Mouse (Mus musculus): ENCODE data around the gene Chsy1.

Chsy1 gene

DNA sequence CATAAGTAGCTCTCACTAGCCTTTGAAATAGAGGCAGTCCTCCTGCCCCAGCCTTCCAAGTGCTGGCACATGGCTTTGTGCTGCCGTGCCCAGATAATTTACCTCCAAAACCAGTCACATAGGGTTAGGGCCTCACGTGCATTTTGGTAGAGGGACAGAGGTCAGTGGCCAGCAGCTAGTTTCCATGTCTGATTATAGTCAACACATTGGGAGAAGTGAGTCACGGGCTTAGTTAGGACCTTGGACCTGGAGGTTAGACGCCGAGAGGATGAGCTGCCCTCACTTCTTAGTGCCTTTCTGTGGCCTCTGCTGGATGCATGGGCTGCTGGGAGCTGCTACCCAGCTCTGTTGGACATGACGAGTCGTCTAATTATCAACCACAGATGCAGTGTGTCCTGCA is 107.7 kb downstream of the Chsy1 start:
- DNase-seq, result no peak

- no peak for DNase-seq
These were observed 108.3 kb downstream of the Chsy1 start for GRCm38 (mm10) chr7:66217531-66218094.

DNA sequence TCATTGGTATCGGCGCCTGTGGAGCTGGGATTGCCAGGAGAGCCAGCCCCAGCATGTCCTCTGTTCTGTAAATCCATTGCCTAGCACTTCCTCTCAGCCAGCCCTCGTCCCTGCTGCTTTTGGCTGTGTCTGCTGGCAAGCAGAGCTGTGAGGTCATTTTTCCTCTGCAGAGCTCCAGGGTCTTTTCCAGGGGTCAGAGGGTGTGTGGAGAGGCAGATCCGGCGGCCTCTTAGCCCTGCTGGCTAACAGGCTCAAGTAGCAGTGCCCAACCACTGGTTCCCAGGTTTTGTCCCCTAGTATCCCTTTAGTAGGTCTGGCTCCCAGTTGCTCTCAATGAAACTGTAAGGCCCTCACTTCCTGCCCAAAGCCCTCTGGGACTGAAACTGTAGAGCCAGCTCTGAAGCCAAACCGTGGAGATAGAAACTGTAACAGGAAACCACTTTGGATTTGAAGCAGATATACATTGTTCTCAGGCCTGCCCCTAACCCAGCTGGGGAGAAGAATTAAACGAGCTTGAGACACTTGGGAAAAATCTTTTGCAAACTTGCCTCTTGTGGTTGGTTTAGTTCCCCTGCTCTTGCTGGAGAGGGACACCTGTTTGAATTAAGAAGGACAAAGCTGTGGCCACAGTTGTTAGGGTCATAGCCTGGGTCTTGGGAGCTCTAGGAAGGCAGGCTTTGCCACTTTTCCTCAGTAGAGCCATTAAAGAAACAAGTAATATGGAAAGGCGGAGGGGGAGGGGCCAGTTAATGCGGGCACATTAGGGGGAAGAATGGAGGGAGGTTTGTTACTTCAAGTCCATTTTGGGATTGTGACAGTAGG is 109.1 kb downstream of the Chsy1 start:
- peak; percentile 46 to 49 for DNase-seq

DNA sequence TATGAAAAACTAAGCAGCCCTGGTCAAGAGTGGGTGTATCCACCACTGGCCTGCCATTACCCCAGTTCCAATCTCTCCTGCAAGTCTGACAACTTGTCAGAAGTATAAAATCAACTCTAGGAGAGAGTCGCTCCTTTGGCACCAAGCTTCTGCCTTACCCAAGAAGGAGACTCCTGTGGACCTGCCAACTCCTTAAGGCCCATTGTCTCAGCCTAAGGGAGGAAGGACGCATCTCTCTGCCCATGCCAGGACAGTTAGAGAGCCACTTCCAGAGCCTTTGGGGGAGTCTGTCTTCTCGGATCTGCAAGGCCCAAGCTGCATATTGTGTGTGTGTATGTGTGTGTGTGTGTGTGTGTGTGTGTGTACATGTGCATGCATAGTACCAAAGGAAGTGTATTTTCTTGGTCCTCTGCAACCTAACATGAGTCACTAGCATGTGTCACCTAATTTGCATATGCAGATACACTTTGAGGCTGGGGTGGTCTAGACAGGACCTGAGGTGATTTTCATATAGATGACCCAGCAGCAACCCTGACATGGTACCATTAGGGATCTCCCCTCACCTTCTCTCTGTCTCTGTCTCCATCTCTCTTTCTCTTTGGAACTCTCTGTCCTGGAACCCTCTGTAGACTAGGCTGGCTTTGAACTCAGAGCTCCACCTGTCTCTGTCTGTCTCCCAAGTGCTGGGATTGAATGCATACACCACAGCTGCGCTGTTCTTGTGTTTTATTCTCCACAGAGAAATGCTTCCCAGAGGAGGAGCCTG is 109.9 kb downstream of the Chsy1 start:
- DNase-seq, result no peak

DNA sequence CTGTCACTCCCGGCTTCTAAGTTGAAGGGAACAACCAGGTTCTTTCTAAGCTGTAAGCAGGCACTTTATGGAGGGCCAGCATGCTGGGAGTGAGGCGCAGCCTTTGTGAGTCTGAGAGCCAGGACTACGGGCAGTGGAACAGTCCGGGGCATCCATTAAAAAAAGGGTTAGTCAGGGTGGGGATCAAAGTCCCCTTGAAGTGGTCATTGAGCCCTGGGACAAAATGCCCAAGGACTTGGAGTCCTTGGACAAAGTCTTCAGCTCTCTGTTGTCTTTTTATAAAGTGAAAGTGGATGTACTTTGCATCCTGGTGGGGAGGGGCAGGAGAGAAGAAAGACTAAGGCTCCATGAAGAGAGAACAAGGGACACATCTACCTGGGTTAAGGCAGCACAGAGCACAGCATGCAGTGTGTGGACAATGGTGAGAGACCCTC is 110.5 kb downstream of the Chsy1 start:
- no peak for DNase-seq

DNA sequence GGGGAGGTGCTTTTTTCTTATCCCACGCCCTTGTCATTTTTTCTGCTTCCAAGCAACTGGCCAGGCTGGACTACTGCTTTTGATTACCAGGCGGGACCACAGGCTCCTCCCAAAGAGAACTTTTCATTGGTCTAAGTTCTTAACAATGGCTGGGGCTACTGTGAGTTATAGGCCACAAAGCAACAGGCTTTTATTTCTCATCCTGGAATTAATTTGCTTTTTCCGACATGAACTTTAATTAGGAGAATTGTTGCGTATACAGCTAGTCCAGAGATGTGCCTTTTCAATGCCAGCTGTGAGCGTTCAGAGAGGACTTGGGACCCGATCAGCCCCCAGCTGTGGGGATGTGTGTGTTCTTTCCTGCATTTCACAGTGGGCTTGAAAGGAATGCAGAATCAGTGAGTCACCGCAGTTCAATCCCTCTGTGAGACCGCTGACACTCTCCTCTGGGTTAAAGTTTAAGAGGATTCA is 113.3 kb downstream of the Chsy1 start:
- no peak for DNase-seq
